Mouse (Mus musculus) adrenal gland, postnatal 36 days (tissue): Measurements from ENCODE around the gene Mrtfb. TPM values are rescaled to one million over a fixed set of nuclear protein-coding genes. Genes with fewer than 3 reads are reported as not detected.
"Not testable (repeated sequence)": the region's sequence is repeated elsewhere in the genome, so short reads cannot be mapped to it uniquely, and the experiment has no call there.

Source experiments
- DNase-seq, 2 experiments: peaks; one replicate each; pipeline ENCODE4 v3.0.0; 2021; ENCODE audit warnings: mixed read lengths in 1 of 2
- total RNA-seq, 2 experiments: library from RNA; stranded (reverse); gene quantifications; 2 replicates each; pipeline ENCODE4 v1.2.3; 2021

Mrtfb gene
- total RNA-seq, 2 experiments from 2014 or later = 32.7 to 32.9 TPM

DNA sequence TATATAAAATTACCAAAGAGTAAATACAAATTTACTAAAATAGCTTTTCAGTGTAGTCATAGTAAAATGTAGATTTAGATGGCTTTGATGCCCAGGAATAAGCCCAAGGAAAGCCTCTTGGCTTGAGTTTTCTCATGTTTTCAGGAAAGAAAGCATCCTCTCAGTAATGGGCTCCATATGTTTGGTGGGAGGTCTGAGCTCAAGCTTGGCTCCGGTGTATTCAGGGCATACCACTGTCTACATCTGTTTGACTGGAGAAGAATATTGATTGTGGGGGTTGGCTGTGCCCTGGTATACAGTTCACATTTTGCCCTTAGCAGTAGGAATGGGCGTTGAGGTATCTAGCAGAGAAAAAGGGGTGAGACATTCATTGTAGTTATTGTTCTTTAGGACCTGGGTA, 13.1 kb downstream of the Mrtfb start:
- DNase-seq = no peak

DNA sequence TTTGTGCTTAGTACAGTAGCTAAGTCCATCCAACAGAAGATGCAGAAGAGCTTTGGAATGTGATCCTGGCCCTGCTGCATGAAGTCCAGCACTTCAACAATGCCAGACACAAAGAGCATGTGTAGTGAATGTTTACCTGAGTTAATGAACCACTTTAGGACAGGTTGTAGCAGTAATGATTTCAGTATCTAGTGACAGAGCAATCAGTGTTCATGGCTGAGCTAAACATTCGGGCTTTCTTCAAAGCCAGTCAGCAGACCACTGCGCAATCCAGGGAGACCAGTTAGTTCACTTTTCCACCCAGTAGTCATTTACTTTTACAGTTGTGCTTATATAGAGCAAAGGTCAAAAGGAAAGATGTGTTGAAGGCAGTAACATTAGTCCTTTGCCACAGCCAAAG, 20.0 kb downstream of the Mrtfb start:
- DNase-seq = no peak

DNA sequence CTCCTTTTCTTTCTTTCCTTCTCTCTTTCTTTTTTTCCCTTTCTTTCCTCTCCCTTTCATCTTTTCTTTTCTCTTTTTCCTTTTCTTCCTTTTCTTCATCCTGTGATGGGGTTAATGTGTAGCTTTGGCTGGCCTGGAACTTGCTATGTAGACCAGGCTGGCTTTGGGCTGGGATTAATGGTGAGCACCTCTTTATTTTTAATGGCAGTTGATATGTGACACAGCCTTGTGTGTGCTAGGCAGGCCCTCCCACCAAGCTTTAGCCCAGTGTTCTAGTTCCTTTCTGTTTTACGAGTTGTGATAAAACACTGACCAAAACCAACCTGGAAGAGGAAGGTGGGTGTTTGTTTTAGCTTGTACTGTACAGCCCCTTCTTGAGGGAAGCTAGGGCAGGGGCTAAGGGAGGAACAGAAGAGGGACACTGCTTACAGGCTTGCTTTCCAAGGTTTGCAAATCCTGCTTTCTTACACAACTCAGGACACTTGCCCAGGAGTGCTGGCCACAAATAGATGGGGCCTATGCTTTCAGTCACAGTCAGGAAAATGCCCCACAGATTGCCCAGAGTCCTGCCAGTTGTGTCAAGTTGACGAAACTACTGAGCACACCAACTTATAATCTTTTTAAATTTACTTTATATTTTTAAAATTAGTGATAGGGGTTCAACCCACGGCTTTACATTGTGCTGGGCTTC, 20.6 kb downstream of the Mrtfb start:
- peak in 1 of 2 experiments; percentile 17 for DNase-seq

DNA sequence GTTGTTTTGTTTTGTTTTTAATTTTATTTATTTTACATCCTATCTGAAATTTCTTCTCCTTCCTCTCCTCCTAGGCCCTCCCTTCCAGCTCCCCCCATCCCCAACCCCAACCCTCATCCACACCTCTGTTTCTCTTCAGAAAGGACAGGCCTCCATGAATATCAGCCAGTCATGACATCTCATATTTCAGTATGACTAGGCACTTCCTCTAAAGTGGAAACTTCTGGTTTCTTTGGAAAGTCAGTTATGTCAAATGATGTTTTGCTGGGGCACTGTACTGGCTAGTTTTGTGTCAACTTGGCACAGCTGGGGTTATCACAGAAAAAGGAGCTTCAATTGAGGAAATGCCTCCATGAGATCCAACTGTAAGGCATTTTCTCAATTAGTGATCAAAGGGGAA, 30.1 kb downstream of the Mrtfb start:
- DNase-seq = not testable (repeated sequence)

DNA sequence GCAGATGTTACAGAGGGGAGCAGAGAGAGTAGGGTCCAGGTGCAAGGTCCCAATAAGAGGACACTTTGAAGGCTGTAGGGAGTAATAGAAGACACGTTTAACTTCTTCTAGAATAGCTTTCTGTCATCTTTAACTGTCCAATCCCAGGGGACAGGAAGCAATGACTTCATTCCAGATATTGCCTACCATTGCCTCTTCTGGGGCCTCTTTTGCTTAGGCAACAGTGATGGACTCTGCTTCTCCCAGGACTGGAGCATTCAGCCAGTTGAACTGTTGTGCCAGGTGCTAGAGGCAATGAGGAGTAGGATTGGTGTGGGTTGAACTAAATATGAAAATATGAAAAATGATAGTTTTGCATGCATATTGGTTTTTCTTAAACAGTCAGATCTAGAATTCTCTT, 41.6 kb downstream of the Mrtfb start:
- no peak for DNase-seq

DNA sequence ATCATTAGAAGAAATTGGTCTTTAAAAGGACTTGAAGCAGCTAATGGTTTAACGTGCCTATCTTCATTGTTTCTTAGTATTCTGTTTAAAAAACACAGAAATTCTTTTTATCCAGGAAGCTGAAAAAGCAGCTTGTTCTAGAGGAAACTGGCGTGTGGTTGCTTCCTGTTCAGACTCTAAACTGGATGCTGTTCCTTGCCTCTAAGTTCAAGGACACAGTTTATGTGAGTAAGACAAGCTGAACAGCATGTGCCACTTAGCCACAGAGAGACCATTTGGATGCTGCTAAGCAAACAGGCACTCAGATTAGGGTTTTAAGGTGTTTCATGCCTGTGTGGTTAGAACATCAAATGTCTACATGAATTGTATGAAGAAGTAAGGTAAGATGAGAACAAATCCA, 42.7 kb downstream of the Mrtfb start:
- peak in 1 of 2 experiments; percentile 20 for DNase-seq

DNA sequence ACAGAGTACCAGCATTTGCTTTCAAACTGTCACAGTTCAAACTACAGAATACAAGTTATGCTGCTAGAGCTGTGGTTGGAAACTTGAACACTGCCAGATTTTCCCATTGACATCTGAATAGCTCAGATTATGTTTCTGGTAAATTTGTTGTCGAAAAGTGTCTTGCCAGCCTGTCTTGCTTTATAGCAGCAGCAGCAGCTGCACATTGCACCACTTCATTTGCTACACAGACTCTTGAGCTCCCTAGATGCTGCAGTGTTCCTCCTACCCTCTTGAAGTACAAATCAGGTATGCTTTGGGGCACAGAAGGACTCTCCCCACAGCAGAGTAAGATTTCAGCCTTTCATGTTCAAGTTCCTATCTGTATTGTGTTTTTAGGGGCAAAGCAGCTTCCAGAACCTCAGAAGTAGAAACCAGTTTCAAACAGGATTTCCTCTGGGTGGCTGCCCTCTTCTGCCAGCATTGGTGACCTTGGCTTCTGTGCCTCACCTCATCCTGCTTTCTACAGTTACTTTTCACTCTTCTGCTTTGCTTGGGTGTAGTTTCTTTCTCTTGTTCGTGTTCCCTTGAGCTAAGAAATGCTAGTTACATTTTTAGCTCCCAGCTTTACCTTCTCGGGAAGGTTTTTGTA, 49.9 kb downstream of the Mrtfb start:
- peak in 1 of 2 experiments; percentile 32 for DNase-seq

DNA sequence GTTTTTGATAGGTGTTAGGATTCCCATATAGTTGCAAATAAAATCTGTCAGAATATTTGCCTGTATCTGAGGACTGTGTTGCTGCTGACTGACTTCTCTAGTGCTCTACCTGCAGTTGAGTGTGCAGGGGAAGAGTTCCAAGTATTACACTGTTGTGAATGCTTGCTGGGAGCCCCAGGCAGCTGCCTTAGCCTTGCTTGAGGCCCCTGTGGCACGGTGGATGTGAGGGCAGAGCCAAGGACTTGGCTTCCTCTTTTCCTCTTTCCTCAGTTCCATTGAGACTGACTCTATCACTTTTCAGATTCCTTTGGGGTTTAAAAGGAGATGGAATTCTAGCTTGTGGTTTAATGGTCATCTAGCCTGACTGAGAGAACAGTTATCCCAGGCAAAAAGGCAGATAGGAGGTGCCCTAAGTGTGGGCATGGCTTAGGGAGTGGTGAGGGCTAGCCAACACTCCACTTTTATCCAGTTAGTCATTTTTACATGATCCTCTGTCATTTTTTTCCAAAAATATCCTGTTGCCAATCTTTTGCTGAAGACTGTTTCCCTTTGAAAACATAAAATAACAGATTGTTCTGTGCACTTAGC, 53.9 kb downstream of the Mrtfb start:
- no peak for DNase-seq

DNA sequence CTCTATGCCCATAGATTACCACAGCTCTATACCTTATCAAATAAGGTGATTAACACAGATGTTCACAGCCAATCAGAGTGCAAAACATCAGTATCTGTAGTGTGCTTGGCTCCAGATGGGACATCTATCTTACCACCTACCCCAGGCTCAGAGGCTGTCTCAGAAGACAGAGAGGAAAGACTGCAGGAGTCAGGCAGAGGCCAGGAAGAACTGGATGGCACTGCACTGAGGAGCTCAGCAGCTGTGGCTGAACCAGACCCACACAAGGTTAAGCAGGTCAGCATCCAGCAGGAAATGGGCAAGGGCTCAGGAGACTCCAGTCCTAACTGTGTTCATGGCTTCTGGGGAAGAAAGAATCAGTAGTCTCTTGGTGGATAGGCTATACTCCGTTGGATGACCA, 55.1 kb downstream of the Mrtfb start:
- DNase-seq = no peak

DNA sequence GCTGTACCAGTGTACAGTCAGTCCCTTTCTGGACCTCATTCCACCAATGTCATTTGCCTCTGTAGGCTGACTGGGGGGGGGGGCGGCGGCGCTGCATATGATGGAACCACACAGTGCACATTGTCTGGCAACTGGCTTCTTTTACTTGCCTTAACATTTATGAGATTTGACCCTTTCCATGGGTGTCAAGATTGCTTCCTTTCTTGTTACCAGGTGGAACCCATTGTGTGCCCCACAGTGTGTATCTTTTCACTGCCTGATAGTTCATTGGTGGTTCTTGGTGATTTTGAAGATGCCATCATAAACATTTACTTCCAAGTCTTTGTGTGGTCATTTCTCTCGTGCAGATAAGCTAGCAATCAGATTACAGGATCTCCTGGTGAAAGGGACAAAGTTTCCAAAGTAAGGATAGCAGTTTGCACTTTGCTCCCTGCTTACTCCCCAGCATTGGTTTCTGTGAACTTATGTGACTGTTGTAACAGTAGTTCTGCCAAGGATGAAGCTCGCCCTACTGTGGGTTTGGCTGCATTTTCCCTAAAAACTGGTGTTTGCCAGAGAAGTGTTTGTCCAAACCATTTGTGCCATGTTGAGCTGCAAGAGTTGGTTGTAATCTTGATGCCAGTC, 56.9 kb downstream of the Mrtfb start:
- DNase-seq = no peak

DNA sequence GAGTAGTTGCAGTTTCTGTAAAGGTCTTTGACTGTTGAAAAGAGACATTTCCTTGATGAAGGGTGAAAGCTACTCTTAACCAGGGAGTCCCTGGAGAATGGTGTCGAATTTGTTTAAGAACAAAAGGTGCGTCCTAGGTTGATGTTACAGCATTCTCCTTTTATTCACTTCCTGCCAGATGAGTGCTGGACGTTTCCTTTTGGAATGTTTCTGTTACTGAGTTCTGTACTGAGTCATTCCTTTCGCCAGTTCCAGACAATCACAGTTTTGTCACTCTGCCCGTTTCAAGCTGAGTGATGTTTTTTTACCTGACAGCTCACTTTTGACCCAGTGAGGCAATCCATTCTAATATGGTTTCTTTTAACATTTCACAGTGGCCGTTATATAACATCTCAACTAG, 67.5 kb downstream of the Mrtfb start:
- peak; percentile 23 to 36 for DNase-seq

DNA sequence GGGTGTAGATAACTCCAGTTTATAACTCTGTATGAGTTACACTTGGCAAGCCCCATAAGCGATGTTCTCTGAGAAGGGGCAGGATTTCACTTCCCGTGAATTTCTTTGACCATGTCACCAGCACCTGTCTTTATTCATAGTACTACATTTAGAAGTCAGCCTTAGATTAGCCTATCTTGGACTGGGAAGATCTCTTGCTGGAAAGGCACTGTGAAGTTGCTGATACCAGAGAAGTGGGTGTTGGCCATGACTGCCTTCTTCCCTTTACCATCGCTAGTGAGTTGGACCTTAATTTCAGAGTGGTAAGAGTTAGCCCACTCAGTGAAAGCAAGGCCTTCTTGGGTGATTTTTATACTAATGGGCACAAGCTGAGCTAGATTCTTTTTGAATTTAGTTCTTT, 70.3 kb downstream of the Mrtfb start:
- no peak for DNase-seq

DNA sequence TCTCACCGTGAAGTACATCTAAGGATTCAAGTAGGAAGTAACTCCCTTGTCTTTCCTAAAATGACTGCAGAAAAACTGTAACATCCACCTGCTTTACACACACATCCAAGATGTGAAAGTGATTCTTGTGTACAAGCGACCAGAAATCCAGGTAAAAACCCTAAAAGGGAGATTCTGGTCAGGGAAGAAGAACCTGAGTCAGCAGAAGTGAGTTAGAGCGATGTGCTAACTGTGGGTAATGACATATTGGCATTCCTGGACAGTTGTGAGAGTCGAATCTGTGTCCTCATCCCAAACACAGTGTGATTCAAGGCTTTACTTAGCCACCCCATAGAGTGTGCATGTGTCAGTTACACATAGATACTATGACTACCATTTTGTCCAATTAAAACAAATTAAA, 72.4 kb downstream of the Mrtfb start:
- no peak for DNase-seq

DNA sequence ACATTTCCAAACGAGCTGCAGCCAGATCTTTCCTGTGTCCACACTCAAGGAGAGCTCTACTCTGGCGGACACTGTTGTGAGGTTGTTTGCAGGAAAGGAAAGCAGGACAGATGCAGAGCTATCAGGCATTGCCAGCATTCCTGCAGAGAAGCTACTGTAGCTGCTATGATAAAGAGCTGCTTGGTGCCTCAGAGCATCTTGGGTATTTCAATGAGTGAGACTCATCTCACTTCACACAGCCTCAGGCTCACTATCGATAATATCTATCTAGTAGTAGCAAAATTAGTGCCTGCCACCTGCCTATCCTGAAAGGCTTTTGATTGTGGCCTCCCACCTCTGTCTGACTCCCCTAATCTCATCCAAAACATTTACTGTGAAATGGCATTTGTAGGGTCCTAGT, 73.4 kb downstream of the Mrtfb start:
- DNase-seq = no peak

DNA sequence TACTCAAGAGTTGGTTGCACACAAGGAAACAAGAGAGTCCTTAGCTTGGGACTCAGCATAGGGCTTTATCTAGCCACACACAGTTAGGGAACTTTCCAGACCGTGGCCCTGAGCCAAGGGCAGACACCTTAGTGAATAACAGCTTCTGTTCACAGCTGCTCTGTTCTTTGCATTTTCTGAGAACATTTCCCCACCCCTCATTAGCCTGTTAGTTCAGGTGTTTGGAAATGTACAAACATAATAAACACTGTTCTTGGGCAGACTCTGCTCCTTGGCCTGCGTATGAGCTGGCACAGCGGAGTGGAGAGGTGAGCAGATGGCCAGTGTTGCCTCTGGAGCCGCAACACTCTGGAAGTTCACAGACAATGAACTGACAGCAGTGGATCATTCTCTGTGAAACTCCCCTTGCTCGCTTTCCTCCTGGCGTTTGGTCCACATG, 74.0 kb downstream of the Mrtfb start:
- peak; percentile 22 to 43 for DNase-seq

DNA sequence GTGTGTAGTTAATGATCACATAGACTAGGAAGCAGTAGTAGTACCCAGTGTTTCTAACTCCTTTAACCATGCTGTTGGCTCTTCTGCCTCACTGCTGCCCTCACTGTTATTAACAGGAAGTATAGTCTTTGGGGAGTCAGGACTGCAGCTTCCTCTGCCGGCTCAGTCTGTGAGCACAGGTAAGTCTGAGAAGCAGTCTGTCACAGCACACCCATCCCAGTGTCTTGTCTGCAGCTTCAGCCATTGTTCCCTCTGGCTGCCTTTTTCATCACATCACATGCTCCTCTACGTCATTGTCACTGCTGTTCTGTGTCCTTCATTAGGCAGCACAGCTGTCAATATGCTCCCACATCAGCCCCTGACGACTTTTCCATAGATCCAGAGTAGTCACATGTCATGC, 75.6 kb downstream of the Mrtfb start:
- DNase-seq = no peak

DNA sequence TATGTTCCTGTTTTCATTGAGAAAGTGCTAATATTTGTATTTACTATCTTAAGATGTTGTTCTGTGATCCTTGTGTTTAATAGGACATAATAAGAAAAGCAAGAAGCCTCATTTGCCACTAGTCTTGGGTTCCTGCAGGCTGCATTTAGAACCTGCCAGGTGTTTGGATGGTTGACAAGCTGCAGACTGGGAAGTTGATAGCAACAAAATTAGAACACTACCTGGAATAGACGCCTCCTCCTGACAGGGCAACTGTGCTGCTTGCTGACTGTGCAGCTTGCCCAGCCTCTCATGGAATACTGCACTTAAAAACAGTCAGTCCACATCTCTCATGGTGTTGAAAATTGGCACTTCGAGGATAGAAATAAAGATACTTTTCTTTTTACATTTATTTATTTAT, 76.3 kb downstream of the Mrtfb start:
- no peak for DNase-seq

DNA sequence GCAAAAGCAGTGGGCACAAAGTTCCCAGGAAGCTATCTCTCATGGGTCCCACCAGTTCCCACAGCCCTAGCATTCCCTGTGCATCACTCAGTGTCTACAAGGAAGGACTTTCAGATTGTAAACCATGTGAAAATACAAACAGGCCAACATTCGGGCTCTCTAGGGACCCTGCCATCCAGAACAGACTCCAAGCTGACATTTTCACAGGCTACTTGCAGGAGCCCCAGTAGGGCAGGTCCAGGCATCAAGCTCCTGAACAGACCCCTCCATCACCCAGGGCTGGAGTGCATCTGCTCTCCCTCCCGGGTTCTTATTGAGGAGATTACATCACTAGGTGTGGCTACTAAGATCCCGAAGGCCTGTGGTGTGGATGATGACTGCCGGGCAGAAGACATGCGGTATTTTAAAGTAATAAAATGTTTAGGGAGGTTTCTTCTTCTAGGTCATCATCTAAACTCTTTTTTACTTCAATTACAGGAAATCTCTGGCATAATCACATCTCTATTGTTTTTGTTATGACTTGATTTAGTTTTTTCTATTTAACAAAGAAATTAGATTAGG, 77.6 kb downstream of the Mrtfb start:
- no peak for DNase-seq

DNA sequence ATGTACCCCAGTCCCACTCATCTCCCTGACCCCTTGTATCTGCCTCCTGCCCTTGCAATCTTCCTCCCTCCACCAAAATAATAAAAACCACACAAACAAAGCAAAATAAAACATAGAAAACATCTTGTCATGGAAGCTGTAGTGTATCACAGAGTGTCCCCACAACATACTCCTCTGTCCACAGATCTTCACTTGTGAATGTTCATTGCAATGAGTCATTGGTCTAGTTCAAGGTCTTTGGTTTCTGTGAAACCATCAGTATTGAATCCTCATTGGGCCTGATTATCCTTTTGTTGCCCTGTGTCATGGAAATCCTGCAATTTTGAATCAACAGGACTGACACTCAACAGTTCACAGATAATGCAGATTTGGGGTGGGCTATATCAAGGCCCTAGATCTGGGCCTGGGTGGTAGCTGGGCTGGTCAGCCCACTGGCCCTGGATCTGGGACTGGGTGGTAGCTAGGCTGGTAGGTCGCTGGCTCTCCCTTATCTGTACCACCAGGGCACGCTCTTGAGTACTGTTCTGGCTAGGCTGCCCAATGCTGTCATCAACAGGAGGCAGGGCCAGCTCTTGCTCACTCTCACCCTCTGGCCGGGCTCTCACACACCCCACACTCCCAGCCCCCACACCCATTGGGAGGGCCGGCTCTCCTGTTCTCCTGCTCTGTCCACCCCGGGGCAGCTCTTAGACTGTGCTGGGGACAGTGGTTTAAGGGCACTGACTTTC, 80.4 kb downstream of the Mrtfb start:
- peak; percentile 46 to 48 for DNase-seq

DNA sequence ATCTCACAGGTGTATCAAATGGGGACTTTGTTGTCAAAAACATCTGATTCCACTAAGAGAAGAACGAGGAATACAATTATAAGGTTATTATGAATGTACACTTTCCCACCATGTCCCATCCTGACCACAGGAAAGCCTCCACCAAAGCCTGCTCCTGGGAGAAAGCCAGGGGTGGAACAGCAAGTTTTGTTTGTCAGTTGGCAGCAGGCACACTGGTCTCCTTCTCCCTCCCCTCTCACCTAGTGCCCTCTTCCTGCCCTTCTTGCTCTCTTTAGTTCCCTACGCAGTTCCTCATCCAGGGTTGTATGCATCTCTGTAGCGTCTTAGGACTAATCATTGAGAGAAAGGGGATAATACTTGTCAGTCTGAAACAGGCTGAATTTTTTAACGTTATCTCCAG, 81.8 kb downstream of the Mrtfb start:
- peak in 1 of 2 experiments; percentile 54 for DNase-seq

DNA sequence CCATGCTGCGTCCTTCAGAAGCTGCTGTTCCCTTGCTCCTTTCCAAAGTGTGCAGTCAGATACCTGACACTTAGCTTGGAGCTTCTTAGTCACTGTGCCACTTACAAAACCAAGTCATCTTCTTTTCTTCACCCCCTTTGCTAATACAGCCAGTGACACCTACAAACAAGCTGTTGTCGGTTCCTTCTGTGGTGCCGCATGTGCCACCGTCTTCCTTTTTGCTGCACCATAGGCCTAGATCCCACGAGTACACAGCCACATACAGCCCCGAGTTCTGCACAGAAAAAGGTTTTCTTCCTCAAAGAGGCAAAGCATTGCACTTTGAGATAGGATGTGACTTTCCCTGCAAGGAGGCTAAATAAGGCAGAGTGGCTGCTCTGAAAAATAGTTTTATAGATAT, 83.2 kb downstream of the Mrtfb start:
- DNase-seq = no peak

DNA sequence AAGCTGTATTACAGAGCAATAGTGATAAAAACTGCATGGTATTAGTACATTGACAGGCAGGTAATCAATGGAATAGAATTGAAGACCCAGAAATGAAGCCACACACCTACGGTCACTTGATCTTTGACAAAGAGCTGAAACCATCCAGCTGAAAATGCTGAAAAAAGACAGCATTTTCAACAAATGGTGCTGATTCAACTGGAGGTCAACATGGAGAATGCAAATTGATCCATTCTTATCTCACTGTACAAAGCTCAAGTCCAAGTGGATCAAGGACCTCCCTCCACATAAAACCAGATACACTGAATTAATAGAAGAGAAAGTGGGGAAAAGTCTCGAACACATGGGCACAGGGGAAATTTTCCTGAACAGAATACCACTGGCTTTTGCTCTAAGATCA, 89.5 kb downstream of the Mrtfb start:
- not testable (repeated sequence) for DNase-seq
